Mouse (Mus musculus) brain, embryonic 14.5 days (tissue): ENCODE data around the gene Abca1.

Experiments used
- CTCF ChIP-seq: fragments of 200-500 bp; IDR thresholded peaks from 2 replicates; pipeline ENCODE4 v1.5.1; 2012; ENCODE audit warnings: inconsistent platforms, mild to moderate bottlenecking, moderate library complexity, borderline replicate concordance; ENCODE audit not compliant: insufficient read depth, insufficient read length; ENCODE audit errors: extremely low read depth
- POLR2A ChIP-seq: fragments of 200-500 bp; IDR thresholded peaks from 2 replicates; pipeline ENCODE4 v1.6.1; 2012; ENCODE audit warnings: mild to moderate bottlenecking, inconsistent platforms, borderline replicate concordance; ENCODE audit not compliant: poor library complexity, insufficient read depth, insufficient read length, severe bottlenecking; ENCODE audit errors: extremely low read depth

- TF ChIP-seq CTCF: no peak
- TF ChIP-seq POLR2A: no peak
Measured at GRCm38 (mm10) chr4:53159176-53159575, 519 bp downstream of the Abca1 start.
